Mouse (Mus musculus) spleen, embryonic (tissue): Measurements from ENCODE around the gene Bcs1l.

Source experiments
- CTCF ChIA-PET: fragments of 350-600 bp; sonication (Branson Sonifier 250); formaldehyde crosslinking; loops from one replicate; lab custom pipeline; 2022; lab: Charles Lee

Gene Bcs1l

GRCm38 (mm10) chr1:74587773-74588445 lies at the start of gene Bcs1l, which contains the start of gene Zfp142:
Gene Bcs1l, plus strand, starts transcription at chr1:74588289.
Gene Zfp142, minus strand, starts transcription at chr1:74588246.
- CTCF ChIA-PET, result interaction anchor here (0.6 kb wide), 1 partner anchor 729 kb away, joined by 5 read pairs; no protein-coding TSS in a partner anchor

- CTCF ChIA-PET, result no interaction called here
These were observed 49.4 kb upstream of the Bcs1l start for GRCm38 (mm10) chr1:74538650-74539049.

- CTCF ChIA-PET, result no interaction called here
These were observed 45.6 kb upstream of the Bcs1l start, which contains the start of gene Plcd4 for GRCm38 (mm10) chr1:74542451-74542961. Gene Plcd4, plus strand, starts transcription at chr1:74542888.

GRCm38 (mm10) chr1:74544184-74544583 lies 43.9 kb upstream of the Bcs1l start, which contains the start of gene Usp37:
Gene Usp37, minus strand, starts transcription at chr1:74544284.
- CTCF ChIA-PET, result no interaction called here

GRCm38 (mm10) chr1:74559061-74559460 lies 29.0 kb upstream of the Bcs1l start:
- CTCF ChIA-PET, result interaction anchor here (0.6 kb wide), 1 partner anchor 427 kb away, joined by 3 read pairs; no protein-coding TSS in a partner anchor

- CTCF ChIA-PET, result no interaction called here
These were observed 22.3 kb upstream of the Bcs1l start for GRCm38 (mm10) chr1:74565834-74566233.

- CTCF ChIA-PET, result no interaction called here
These were observed 18.1 kb upstream of the Bcs1l start for GRCm38 (mm10) chr1:74569739-74570719.

GRCm38 (mm10) chr1:74582621-74583020 lies 5.5 kb upstream of the Bcs1l start:
- CTCF ChIA-PET, result no interaction called here

GRCm38 (mm10) chr1:74584616-74585398 lies 3.3 kb upstream of the Bcs1l start:
- CTCF ChIA-PET, result no interaction called here

GRCm38 (mm10) chr1:74587233-74587772 lies 786 bp upstream of the Bcs1l start:
- CTCF ChIA-PET, result no interaction called here

- CTCF ChIA-PET, result no interaction called here
These were observed 6.3 kb downstream of the Bcs1l start for GRCm38 (mm10) chr1:74594434-74594833.

- CTCF ChIA-PET, result interaction anchor here (0.6 kb wide), 1 partner anchor 68 kb away, joined by 4 read pairs; no protein-coding TSS in a partner anchor
These were observed 12.6 kb downstream of the Bcs1l start for GRCm38 (mm10) chr1:74600501-74601266.

GRCm38 (mm10) chr1:74601267-74601962 lies 13.3 kb downstream of the Bcs1l start, which contains the start of the genes Rnf25 and Stk36:
Gene Rnf25, minus strand, starts transcription at chr1:74601397.
Gene Stk36, plus strand, starts transcription at chr1:74601445.
- CTCF ChIA-PET, result no interaction called here

GRCm38 (mm10) chr1:74624183-74624582 lies 36.1 kb downstream of the Bcs1l start:
- CTCF ChIA-PET, result no interaction called here

- CTCF ChIA-PET, result no interaction called here
These were observed 38.0 kb downstream of the Bcs1l start for GRCm38 (mm10) chr1:74626076-74626475.

- CTCF ChIA-PET, result no interaction called here
These were observed 39.9 kb downstream of the Bcs1l start for GRCm38 (mm10) chr1:74628001-74628400.

- CTCF ChIA-PET, result no interaction called here
These were observed 44.6 kb downstream of the Bcs1l start for GRCm38 (mm10) chr1:74632734-74633133.
